Mouse (Mus musculus) liver, embryonic 11.5 days (tissue): ENCODE measurements at regions not wholly inside any gene's neighbourhood (a gene's known extent, or its start where the extent isn't known, plus 50 kb on each side); places are given as distances from the start of the nearest gene placed in this dataset.
A peak's percentile ranks its signal among the peaks of the same experiment; 100 is the strongest.
"Not testable (repeated sequence)": the region's sequence is repeated elsewhere in the genome, so short reads cannot be mapped to it uniquely, and the experiment has no call there.

ENCODE experiments used
- ATAC-seq: fragments of 200-750 bp; cut with Nextera tagmentation; replicated peaks from 2 replicates; pipeline ENCODE4 v1.8.0; 2017; ENCODE audit warnings: moderate number of reproducible peaks, mild to moderate bottlenecking, moderate TSS enrichment, moderate library complexity; ENCODE audit not compliant: low FRiP score
- DNase-seq: peaks from one replicate; pipeline ENCODE4 v3.0.0-alpha.2; 2017; ENCODE audit warnings: low spot score
- H3K27ac ChIP-seq: fragments of 300-500 bp; sonication (generic); 2 replicates; pipeline ENCODE4 v1.5.1; 2014; ENCODE audit warnings: mild to moderate bottlenecking, low read depth, low read length, control low read depth
- H3K27me3 ChIP-seq: fragments of 300-500 bp; sonication (generic); replicated peaks from 2 replicates; pipeline ENCODE4 v1.6.1; 2014; ENCODE audit warnings: low read length, mixed read lengths; ENCODE audit not compliant: control insufficient read depth, insufficient read depth
- H3K36me3 ChIP-seq: fragments of 300-500 bp; sonication (generic); 2 replicates; pipeline ENCODE4 v1.6.1; 2014; ENCODE audit warnings: mild to moderate bottlenecking, low read length, moderate library complexity, mixed read lengths; ENCODE audit not compliant: control insufficient read depth, insufficient read depth
- H3K4me1 ChIP-seq: fragments of 300-500 bp; sonication (generic); replicated peaks from 2 replicates; pipeline ENCODE4 v1.6.1; 2014; ENCODE audit warnings: low read length, mixed read lengths; ENCODE audit not compliant: control insufficient read depth, insufficient read depth
- H3K4me2 ChIP-seq: fragments of 300-500 bp; sonication (generic); 2 replicates; pipeline ENCODE4 v1.6.1; 2014; ENCODE audit warnings: mild to moderate bottlenecking, control low read depth, moderate library complexity
- H3K4me3 ChIP-seq: fragments of 300-500 bp; sonication (generic); 2 replicates; pipeline ENCODE4 v1.5.1; 2014; ENCODE audit warnings: low read depth, low read length, control low read depth
- H3K9ac ChIP-seq: fragments of 300-500 bp; sonication (generic); 2 replicates; pipeline ENCODE4 v1.6.1; 2014; ENCODE audit warnings: low read depth, low read length, control low read depth
- H3K9me3 ChIP-seq: fragments of 300-500 bp; sonication (generic); 2 replicates; pipeline ENCODE4 v1.6.1; 2016; ENCODE audit warnings: low read length, inconsistent platforms, mixed read lengths; ENCODE audit not compliant: control insufficient read depth
- WGBS: fragments of 180-500 bp; shearing (Covaris S2); extraction: QIAGEN DNeasy Blood & Tissue Kit; methylation state at CpG from one replicate; pipeline ENCODE4 v1.1.7; 2014; 5-methylcytosine and 5-hydroxymethylcytosine counted together

DNA sequence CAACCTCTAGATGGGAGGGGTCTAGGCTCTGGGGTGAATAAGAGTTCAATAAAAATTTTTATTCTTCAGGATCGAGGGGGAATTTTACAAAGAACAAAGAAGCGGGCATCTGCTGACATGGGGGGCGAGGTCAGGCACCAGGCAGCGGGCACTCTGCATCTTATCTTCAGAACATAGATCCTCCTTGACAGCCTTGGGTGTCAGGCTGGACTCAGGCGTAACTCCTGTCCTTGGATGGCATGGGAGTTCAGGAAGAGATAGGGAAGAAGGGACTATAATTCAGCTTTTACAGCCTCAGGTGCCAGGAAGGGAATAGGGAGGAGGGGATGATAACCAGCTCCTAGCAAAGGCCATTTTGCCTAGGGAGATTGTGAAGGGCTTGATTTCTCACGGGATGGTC, 753.1 kb downstream of the Gm10330 start:
- H3K36me3 ChIP-seq, H3K27ac ChIP-seq, H3K4me1 ChIP-seq, DNase-seq, H3K4me2 ChIP-seq, ATAC-seq, H3K4me3 ChIP-seq, H3K9ac ChIP-seq, H3K9me3 ChIP-seq, H3K27me3 ChIP-seq: not testable (repeated sequence)
- WGBS, result 71% methylated on average over 6 of the region's 6 CpGs

- H3K36me3 ChIP-seq, H3K4me2 ChIP-seq, H3K4me1 ChIP-seq, H3K27ac ChIP-seq, H3K9ac ChIP-seq, DNase-seq, ATAC-seq, H3K4me3 ChIP-seq, H3K27me3 ChIP-seq, H3K9me3 ChIP-seq: not testable (repeated sequence)
- WGBS, result 72% methylated on average over 8 of the region's 8 CpGs
Measured at GRCm38 (mm10) chr12:23023556-23023955, 756.5 kb downstream of the Gm10330 start.

GRCm38 (mm10) chr12:23010199-23010598, 769.9 kb downstream of the Gm10330 start:
- not testable (repeated sequence) for H3K36me3 ChIP-seq, H3K9ac ChIP-seq, H3K27me3 ChIP-seq, H3K9me3 ChIP-seq, ATAC-seq, H3K27ac ChIP-seq, H3K4me1 ChIP-seq
- WGBS, result 2% methylated on average over 36 of the region's 37 CpGs
- H3K4me3 ChIP-seq, result peak overlapping the region; percentile 47
- peak overlapping the region; percentile 43 for H3K4me2 ChIP-seq
- peak; percentile 52 for DNase-seq

GRCm38 (mm10) chr12:23009662-23010061, 770.4 kb downstream of the Gm10330 start:
- Histone ChIP-seq H3K4me2 (peak overlapping the region; percentile 43), H3K4me3 (peak overlapping the region; percentile 47), H3K9ac (0 out of 2 replicates have a peak overlapping the region, but pooled peaks have one; percentile 34)
- not testable (repeated sequence) for H3K9me3 ChIP-seq, H3K27me3 ChIP-seq, ATAC-seq, H3K27ac ChIP-seq, H3K4me1 ChIP-seq, H3K36me3 ChIP-seq
- WGBS, result 0% methylated on average over 17 of the region's 48 CpGs
- peak; percentile 31 for DNase-seq
